Mouse (Mus musculus): Measurements from ENCODE around the gene Tox3.

GRCm38 (mm10) chr8:90330377-90331285 is 17.5 kb downstream of the Tox3 start:
- TF ChIP-seq CTCF (IDR thresholded peaks at IDR 0.05; ENCODE audit: control insufficient read depth, insufficient read depth, insufficient read length) (no peak), MYOD1 (IDR thresholded peaks at IDR 0.05; ENCODE audit: control insufficient read depth, insufficient read length, low read depth) (no peak), MAX (IDR thresholded peaks at IDR 0.05) (no peak), CEBPB (IDR thresholded peaks at IDR 0.05; ENCODE audit: low read depth) (no peak), MYOG (IDR thresholded peaks at IDR 0.05; ENCODE audit: control insufficient read depth, extremely low read depth, insufficient read length) (no peak), USF1 (IDR thresholded peaks at IDR 0.05; ENCODE audit: low read depth) (no peak)
